Mouse (Mus musculus) testis, postnatal 10 days (tissue): ENCODE results near the gene Prkce.

ENCODE experiments used
- DNase-seq: peaks from one replicate; pipeline ENCODE4 v3.0.0; 2021; ENCODE audit warnings: low spot score

Gene Prkce

DNA sequence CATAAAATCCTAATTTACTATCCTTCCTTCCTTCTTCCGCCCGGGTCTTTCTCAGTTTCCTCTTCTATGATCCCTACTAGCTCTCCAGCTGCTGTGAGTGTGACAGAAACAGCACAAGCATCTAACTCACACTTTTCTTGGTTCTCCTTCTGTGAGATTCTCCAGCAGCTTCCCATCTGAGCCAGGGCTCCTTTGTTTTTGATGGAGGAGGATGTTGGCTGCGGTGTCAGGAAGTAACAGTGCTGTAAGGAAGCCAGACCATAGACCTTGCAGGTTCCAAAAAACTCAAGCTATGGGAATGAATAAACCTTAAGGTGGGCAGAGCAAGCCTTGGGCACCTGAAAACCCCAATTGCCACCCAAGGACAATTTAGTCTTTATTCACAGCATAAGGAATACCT lies 537.7 kb downstream of the Prkce start:
- DNase-seq, result no peak

DNA sequence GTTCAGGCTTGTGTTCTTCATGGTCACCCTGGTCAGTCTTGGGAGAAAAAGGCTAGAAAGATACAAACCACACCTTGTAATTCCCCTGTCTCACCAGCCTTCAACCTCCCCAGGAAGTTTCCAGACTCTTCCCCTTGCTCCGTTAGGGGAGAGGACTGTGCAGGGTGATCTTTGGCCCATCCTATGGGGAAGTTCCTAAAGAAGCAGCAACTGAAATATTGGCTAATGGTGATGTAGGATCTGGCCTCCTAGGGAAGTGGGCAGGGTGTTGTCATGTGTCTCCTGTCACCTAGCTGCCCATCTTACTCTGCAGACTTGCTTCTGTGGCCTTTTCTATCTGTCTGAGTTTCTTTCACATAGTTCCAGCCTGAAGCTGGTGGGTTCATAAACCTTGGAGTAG lies 538.9 kb downstream of the Prkce start:
- no peak for DNase-seq
